Mouse (Mus musculus) heart, postnatal 0 days (tissue): ENCODE data around the gene Ajuba. TPM values are rescaled to one million over a fixed set of nuclear protein-coding genes. Genes with fewer than 3 reads are reported as not detected.
"Not testable (repeated sequence)": the region's sequence is repeated elsewhere in the genome, so short reads cannot be mapped to it uniquely, and the experiment has no call there.

Experiments used
- ATAC-seq: fragments of 200-750 bp; cut with Nextera tagmentation; 2 replicates; pipeline ENCODE4 v1.8.0; 2017; ENCODE audit warnings: low read depth, moderate number of reproducible peaks, moderate library complexity; ENCODE audit not compliant: insufficient read depth
- DNase-seq: peaks from one replicate; pipeline ENCODE4 v3.0.0-alpha.2; 2016; ENCODE audit warnings: low spot score
- H3K27ac ChIP-seq: fragments of 300-500 bp; sonication (generic); 2 replicates; pipeline ENCODE4 v1.5.1; 2014; ENCODE audit warnings: low read depth, mild to moderate bottlenecking
- H3K27me3 ChIP-seq: fragments of 300-500 bp; sonication (generic); 2 replicates; pipeline ENCODE4 v1.6.1; 2014; ENCODE audit warnings: low read length, mixed read lengths; ENCODE audit not compliant: control insufficient read depth, insufficient read depth
- H3K36me3 ChIP-seq: fragments of 300-500 bp; sonication (generic); replicated peaks from 2 replicates; pipeline ENCODE4 v1.6.1; 2014; ENCODE audit warnings: low read length, mixed read lengths; ENCODE audit not compliant: control insufficient read depth, insufficient read depth
- H3K4me1 ChIP-seq: fragments of 300-500 bp; sonication (generic); 2 replicates; pipeline ENCODE4 v1.6.1; 2014; ENCODE audit warnings: antibody characterized with exemption; ENCODE audit not compliant: control insufficient read depth, insufficient read depth
- H3K4me2 ChIP-seq: fragments of 300-500 bp; sonication (generic); 2 replicates; pipeline ENCODE4 v1.6.1; 2014; ENCODE audit warnings: low read depth, mild to moderate bottlenecking, low read length, moderate library complexity
- H3K4me3 ChIP-seq: fragments of 300-500 bp; sonication (generic); 2 replicates; pipeline ENCODE4 v1.5.1; 2014; ENCODE audit warnings: low read depth, low read length
- H3K9ac ChIP-seq: fragments of 300-500 bp; sonication (generic); replicated peaks from 2 replicates; pipeline ENCODE4 v1.6.1; 2014; ENCODE audit warnings: low read depth, low read length, mixed read lengths
- H3K9me3 ChIP-seq: fragments of 300-500 bp; sonication (generic); replicated peaks from 2 replicates; pipeline ENCODE4 v1.6.1; 2016; ENCODE audit warnings: low read length; ENCODE audit not compliant: control insufficient read depth
- CTCF ChIP-seq: IDR thresholded peaks from 2 replicates; pipeline ENCODE4 v1.5.1; 2016; ENCODE audit warnings: antibody characterized with exemption, control low read depth, low read depth
- EP300 ChIP-seq: IDR thresholded peaks from 2 replicates; pipeline ENCODE4 v1.6.1; 2016; ENCODE audit warnings: antibody characterized with exemption, low read depth
- WGBS: fragments of 180-500 bp; shearing (Covaris S2); extraction: QIAGEN DNeasy Blood & Tissue Kit; methylation state at CpG from one replicate; pipeline ENCODE4 v1.1.7; 2014; 5-methylcytosine and 5-hydroxymethylcytosine counted together
- polyA plus RNA-seq: library from polyadenylated mRNA; unstranded; fragments of >200 nt; fragmentation: Nextera tagmentation; extraction: Ambion mirVana; gene quantifications from 2 replicates; pipeline ENCODE4 v1.2.1, GENCODE M21; 2015
- total RNA-seq: library from RNA; depleted of rRNA; stranded (reverse); fragments of >200 nt; gene quantifications from 2 replicates; pipeline ENCODE4 v1.2.3, GENCODE M21; 2014; ENCODE audit warnings: low replicate concordance

Ajuba gene
- total and polyA plus RNA-seq, 2 experiments from 2014 or later, result 11.3 to 24.8 TPM

- H3K4me3 ChIP-seq, result peak overlapping the region; percentile 75
- peaks cover 27% of the 10 kb centered on the region for H3K36me3 ChIP-seq
- ATAC-seq (peak; percentile 28), DNase-seq (peak; percentile 3)
- peak overlapping the region; percentile 81 for H3K9ac ChIP-seq
- H3K4me1 ChIP-seq, result peaks cover 4% of the 10 kb centered on the region; the same call in 1 of the 2 replicates
- no peaks in the 10 kb centered on the region for H3K27me3 ChIP-seq
- TF ChIP-seq CTCF (no peak), EP300 (0 out of 2 replicates have a peak, but pooled peaks have one; percentile 14)
- peak overlapping the region; percentile 93 for H3K4me2 ChIP-seq
- H3K9me3 ChIP-seq, result no peaks in the 10 kb centered on the region
- peak overlapping the region; percentile 74 for H3K27ac ChIP-seq
- WGBS, result 2% methylated on average over 38 of the region's 38 CpGs
Measured at GRCm38 (mm10) chr14:54617152-54617896, 40.0 kb upstream of the Ajuba start.

DNA sequence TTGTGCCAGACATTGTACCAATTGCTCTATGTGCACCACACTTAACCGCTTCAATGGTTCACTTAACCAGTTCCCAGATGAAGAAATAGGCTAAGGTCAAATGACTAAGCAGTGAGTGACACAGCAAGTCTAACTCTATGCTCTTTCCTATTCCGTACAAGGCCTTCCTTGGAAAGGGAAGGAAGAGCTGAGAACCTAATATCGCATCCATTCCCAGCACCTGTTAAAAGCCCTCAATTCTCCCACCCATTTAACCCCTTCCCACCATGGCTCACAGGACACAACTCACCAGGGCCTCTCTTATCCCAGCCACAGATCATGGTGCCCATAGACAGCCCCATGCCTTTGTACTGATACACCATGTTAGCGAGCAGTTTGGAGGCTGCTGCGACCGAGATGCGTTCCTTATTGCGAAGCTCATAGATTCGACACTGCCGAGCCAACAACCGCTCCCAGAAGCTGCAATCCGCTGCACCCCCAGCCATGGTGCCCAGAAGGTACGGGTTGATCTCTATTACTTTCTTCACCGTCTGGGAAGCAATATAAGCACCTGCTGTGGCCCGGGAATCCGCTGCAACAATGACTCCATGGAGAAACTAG, 39.0 kb upstream of the Ajuba start:
- Histone ChIP-seq H3K4me2 (peak overlapping the region; percentile 93; the same call in 1 of the 2 replicates), H3K27me3 (no peaks in the 10 kb centered on the region), H3K36me3 (peaks cover 33% of the 10 kb centered on the region), H3K4me1 (peaks cover 4% of the 10 kb centered on the region; the same call in 1 of the 2 replicates), H3K9ac (no peak overlapping the region), H3K9me3 (no peaks in the 10 kb centered on the region), H3K27ac (no peak overlapping the region), H3K4me3 (no peak overlapping the region)
- WGBS, result 91% methylated on average over 16 of the region's 16 CpGs
- TF ChIP-seq EP300, result no peak
- no peak for TF ChIP-seq CTCF
- DNase-seq (peak; percentile 1), ATAC-seq (no peak)

GRCm38 (mm10) chr14:54614130-54614529, 36.8 kb upstream of the Ajuba start:
- H3K4me2 ChIP-seq, H3K4me3 ChIP-seq, H3K9ac ChIP-seq, ATAC-seq, H3K27ac ChIP-seq, H3K27me3 ChIP-seq, H3K9me3 ChIP-seq, DNase-seq, H3K4me1 ChIP-seq: not testable (repeated sequence)
- WGBS, result 93% methylated on average over 15 of the region's 16 CpGs
- peaks cover 33% of the 10 kb centered on the region for H3K36me3 ChIP-seq

DNA sequence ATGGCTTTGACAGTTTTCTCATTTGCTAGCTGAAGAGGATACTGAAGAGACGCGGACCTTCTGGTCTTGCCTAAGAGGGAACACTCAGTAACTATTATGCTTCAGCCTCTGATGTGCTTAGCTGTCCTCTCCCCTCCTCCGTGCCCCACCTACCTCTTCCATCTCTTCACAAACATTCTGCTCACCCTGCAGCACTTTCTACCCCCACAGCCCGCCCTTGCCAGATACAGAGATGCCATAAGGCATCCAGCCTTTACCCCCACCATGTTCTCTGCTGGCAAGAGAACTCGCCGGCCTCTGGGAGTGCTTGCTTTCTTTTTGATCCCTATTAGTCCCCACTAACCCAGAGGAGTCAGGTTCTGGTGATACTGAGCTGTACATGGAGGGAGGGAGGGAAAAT, 33.3 kb upstream of the Ajuba start:
- H3K4me3 ChIP-seq, result no peak overlapping the region
- H3K9me3 ChIP-seq, result no peaks in the 10 kb centered on the region
- H3K36me3 ChIP-seq, result peaks cover 27% of the 10 kb centered on the region
- WGBS, result 81% methylated on average over 6 of the region's 6 CpGs
- H3K27me3 ChIP-seq, result no peaks in the 10 kb centered on the region
- no peak for ATAC-seq
- H3K4me1 ChIP-seq, result no peaks in the 10 kb centered on the region
- H3K4me2 ChIP-seq, result no peak overlapping the region
- TF ChIP-seq CTCF (no peak), EP300 (no peak)
- H3K27ac ChIP-seq, result no peak overlapping the region
- DNase-seq, result no peak
- H3K9ac ChIP-seq, result no peak overlapping the region

DNA sequence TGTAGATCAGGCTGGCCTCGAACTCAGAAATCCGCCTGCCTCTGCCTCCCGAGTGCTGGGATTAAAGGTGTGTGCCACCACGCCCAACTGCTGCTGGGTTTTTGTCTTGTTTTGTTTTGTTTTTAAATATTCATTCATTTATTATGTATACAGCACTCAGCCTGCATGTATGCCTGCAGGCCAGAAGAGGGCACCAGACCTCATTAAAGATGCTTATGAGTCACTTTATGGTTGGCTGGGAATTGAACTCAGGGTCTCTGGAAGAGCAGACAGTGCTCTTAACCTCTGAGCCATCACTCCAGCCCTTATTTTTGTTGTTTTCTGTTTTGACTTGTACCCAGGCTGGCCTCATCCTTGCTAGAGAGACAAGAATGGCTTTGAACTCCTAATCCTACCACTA, 32.6 kb upstream of the Ajuba start:
- 84% methylated on average over 4 of the region's 4 CpGs for WGBS
- DNase-seq, result no peak
- TF ChIP-seq EP300, result no peak
- TF ChIP-seq CTCF, result peak; percentile 45

More for the DNA sequence above, 32.6 kb upstream of the Ajuba start:
- no peak overlapping the region for H3K4me2 ChIP-seq
- H3K9me3 ChIP-seq, result no peaks in the 10 kb centered on the region
- no peak overlapping the region for H3K9ac ChIP-seq
- no peak for ATAC-seq
- no peak overlapping the region for H3K4me3 ChIP-seq
- no peak overlapping the region for H3K27ac ChIP-seq
- peaks cover 21% of the 10 kb centered on the region for H3K36me3 ChIP-seq
- no peaks in the 10 kb centered on the region for H3K27me3 ChIP-seq
- no peaks in the 10 kb centered on the region for H3K4me1 ChIP-seq
